Mouse (Mus musculus) kidney, adult 8-10 months (tissue): ENCODE data around the gene Atpaf2.
A peak's percentile ranks its signal among the peaks of the same experiment; 100 is the strongest.
"Not testable (repeated sequence)": the region's sequence is repeated elsewhere in the genome, so short reads cannot be mapped to it uniquely, and the experiment has no call there.

ENCODE experiments used
- DNase-seq, 2 experiments: peaks; one replicate each; pipeline ENCODE4 v3.0.0; 2022

The Atpaf2 gene

GRCm38 (mm10) chr11:60417717-60418472 lies at the start of gene Atpaf2:
Gene Atpaf2, minus strand, starts transcription at chr11:60418457.
- peak in 1 of 2 experiments; percentile 9 for DNase-seq

GRCm38 (mm10) chr11:60465943-60466380 lies 47.7 kb upstream of the Atpaf2 start:
- peak; percentile 85 to 86 for DNase-seq

GRCm38 (mm10) chr11:60457973-60458372 lies 39.7 kb upstream of the Atpaf2 start:
- no peak for DNase-seq

DNA sequence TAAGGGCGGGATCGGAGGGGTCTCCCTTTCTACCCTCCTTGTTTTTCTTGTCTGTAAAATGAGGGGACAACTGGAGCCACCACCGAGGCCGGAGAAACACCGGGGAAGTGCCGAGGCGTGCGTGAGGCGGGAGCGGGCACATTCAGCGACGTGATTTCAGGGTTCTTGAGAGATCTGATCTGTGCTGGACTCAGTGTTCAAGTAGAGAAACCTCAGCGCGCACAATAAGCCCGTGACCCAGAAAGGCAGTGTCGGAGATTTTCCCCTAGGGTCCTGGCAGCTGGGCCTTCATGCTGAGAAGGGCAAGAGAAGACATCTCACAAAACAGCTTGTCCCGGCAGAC lies 36.5 kb upstream of the Atpaf2 start:
- DNase-seq, result no peak

DNA sequence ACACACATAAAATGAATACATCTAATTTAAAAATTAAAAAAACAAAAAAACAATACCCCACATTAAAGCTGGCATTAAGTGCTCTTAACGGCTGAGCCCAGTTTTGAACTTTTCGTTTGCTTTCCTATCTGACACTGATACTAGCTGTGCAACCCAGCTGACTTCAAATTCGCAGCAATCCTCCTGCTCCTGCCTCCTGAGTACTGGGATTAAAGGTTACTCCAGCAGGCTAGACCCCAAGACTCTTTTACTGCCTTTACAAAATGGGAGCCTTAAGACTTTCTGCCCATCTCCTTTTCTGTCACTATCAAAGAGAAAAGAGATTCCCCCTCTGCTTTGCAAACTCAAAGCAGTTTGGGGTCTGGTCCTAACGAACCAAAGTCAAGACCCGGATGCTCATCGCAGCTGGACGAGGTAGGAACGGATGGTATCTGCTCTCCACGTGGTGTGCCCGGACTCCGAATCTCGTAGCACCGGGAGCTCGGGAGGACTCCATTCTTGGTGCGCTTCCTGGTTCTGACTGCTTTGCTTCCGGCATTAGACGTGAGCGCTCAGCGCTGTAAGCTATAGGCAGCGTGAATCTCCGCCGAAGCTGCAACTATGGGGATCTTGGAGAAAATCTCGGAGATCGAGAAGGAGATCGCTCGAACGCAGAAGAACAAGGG lies 36.0 kb upstream of the Atpaf2 start, which contains the start of gene Drg2:
Gene Drg2 (plus strand): TSS at position 512 of the 665 bp plus-strand sequence.
- DNase-seq, result peak; percentile 81 to 89

GRCm38 (mm10) chr11:60444007-60444406 lies 25.8 kb upstream of the Atpaf2 start:
- no peak for DNase-seq

- DNase-seq, result no peak
These were observed 24.6 kb upstream of the Atpaf2 start for GRCm38 (mm10) chr11:60442896-60443295.

DNA sequence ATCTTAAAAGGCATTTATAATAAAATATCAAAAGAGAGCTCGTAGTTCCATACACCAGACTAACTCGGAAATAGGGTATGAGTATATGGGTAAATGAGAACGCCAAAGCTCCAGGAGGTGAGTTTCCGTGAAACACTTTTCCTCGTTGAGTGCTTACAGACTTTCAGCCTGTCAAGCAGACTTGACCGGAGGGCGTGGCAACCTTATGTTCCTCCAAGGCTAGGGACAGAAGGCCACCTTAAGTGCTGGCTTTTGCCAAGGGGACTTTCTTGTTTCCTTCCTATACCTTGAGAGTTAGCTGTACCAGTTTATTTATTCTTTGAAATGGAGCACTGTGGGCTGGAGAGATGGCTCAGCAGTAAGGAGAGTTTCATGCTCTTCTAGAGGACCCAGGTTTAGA lies 21.9 kb upstream of the Atpaf2 start:
- DNase-seq, result no peak

- DNase-seq, result not testable (repeated sequence)
These were observed 21.4 kb upstream of the Atpaf2 start for GRCm38 (mm10) chr11:60439621-60440020.

- DNase-seq, result no peak
These were observed 18.4 kb upstream of the Atpaf2 start for GRCm38 (mm10) chr11:60436618-60437017.

GRCm38 (mm10) chr11:60435133-60435532 lies 16.9 kb upstream of the Atpaf2 start:
- no peak for DNase-seq

GRCm38 (mm10) chr11:60433501-60433900 lies 15.2 kb upstream of the Atpaf2 start:
- DNase-seq, result no peak

- no peak for DNase-seq
These were observed 9.4 kb upstream of the Atpaf2 start for GRCm38 (mm10) chr11:60427628-60428027.

GRCm38 (mm10) chr11:60426417-60426816 lies 8.2 kb upstream of the Atpaf2 start:
- no peak for DNase-seq

DNA sequence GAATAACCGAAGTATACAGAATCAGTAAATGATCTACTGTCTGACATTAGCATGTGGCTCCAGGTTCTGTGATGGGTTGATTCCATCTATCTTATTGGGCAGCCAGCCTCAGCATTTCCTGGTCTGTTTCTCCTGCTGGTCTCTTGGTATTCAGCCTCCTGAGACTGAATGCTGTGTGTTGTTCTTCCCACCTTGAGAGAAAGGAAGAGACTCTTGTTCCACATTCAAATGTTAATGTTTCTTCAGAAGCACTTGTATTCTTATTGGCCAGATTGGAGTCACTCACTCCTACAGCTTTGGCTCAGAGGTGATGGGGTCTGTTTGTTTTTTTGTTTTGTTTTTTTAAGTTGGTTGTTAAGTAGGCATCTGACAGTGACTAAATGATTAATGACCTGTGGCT lies 4.7 kb upstream of the Atpaf2 start:
- DNase-seq, result no peak

DNA sequence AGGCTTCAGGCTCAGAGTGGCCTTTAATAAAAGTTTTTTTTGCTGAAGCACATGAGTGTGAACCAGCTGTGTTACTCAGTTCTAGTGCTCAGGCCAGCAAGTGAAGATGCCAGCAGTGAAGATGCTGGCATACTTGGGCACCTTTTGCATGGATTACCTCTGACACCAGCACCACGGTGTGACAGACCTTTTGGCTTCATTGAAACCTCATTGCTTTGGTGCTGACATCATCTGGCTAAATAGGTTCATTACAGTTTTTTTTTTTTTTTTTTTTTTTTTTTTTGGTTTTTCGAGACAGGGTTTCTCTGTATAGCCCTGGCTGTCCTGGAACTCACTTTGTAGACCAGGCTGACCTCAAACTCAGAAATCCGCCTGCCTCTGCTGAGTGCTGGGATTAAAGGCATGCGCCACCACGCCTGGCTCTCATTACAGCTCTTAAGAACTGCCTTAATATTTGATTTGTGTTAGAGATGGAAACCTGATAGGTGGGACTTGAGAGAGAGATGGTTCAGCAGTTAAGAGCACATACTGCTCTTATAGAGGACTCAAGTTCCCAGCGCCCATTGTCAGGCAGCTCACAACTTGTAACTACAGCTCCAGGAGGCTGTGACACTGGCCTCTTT lies 3.9 kb upstream of the Atpaf2 start:
- DNase-seq, result no peak

GRCm38 (mm10) chr11:60418473-60418803 lies 181 bp upstream of the Atpaf2 start:
- peak; percentile 7 to 13 for DNase-seq

GRCm38 (mm10) chr11:60416963-60417716 lies 1.1 kb downstream of the Atpaf2 start, which contains the start of gene Gid4:
Gene Gid4, plus strand, starts transcription at chr11:60417145.
- DNase-seq, result peak; percentile 98 to 99

- DNase-seq, result no peak
These were observed 1.7 kb downstream of the Atpaf2 start for GRCm38 (mm10) chr11:60416590-60416962.

DNA sequence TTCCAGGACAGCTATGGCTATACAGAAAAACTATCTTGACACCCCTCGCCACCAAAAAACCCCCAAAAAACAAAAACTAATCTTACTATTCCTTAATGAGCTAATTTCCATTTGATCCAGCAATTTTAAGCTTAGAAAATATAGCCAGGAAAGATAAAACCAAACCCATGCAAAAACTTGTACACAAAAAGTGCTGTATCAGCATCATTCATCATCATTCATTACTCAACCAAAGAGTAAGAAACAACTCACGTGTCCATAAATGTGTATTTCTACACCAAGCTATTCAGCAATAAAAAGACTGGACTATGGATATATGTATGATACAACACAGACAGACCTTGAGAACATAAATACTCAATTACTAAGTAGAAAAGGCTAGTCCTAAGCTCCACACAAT lies 5.3 kb downstream of the Atpaf2 start:
- DNase-seq, result no peak

GRCm38 (mm10) chr11:60412173-60412572 lies 6.1 kb downstream of the Atpaf2 start:
- DNase-seq, result peak; percentile 51 to 63

DNA sequence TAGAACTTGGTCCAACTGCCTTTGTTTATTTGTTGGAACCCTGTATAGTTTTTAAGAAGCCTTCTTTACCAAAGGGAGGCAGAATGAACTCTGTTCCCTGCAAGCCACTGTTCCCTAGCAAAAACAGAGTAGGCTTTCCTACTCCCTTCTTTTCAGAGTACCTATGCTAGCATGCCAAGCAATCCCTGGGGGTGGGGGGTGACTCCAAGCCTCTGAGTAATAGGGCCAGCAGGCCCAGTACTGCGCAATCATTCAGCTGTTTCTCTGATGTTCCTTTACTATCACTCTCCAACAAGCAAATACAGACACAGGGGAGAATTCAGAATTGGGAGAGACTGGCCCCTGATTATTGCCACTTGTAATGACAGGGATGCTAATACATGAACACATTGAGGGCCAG lies 11.7 kb downstream of the Atpaf2 start:
- DNase-seq, result no peak

GRCm38 (mm10) chr11:60397172-60397571 lies 21.1 kb downstream of the Atpaf2 start:
- DNase-seq, result no peak
